Mouse (Mus musculus): Measurements from ENCODE around the gene Olfr561. TPM values are rescaled to one million over a fixed set of nuclear protein-coding genes. Genes with fewer than 3 reads are reported as not detected.

Olfr561 gene
- polyA plus RNA-seq (2017; shearing (Covaris generic)): not detected

DNA sequence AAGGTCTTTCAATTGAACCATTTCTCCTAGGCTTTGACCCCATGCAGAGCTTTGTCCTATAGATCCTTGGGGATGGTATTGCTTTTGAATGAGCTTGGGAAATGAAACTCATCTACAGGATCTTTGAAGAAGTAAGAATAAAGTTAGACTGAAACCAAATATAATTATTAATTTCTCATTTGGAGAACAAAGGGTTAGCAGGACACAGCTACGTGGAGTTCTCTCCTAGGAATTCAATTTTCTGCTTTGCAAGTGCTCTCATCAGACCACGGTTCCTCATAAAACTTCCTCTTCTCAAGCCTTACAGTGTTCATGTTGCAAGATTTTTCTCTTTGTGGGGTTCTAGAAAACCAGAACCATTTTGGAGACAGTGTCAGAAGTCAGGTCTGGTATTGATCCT is at the start of gene Olfr561:
TSS of gene Olfr561 (plus strand) at position 301 of the 400 bp plus-strand sequence.
- no peak for ATAC-seq

DNA sequence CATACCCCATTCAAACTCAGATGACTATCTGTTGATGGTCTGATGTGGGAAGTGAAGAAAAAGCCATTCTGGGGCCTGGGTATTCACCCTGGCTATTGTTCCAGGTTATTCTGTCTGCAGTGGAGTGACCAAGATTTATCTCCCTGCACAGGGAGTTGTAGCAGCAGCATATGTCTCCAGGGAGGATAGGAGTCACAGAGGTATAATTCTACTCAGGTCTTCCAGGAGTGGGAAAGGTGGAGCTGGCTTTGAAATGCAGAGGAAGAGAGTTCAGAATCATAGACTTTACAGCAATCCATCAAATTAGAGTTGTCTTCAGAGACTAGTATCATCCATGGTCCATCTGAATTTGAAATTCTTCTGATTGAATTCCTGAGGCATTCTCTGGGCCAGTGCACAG is 43.6 kb upstream of the Olfr561 start, which contains the start of gene Olfr559:
TSS of gene Olfr559 (minus strand) at position 101 of the 400 bp plus-strand sequence.
- ATAC-seq: no peak

DNA sequence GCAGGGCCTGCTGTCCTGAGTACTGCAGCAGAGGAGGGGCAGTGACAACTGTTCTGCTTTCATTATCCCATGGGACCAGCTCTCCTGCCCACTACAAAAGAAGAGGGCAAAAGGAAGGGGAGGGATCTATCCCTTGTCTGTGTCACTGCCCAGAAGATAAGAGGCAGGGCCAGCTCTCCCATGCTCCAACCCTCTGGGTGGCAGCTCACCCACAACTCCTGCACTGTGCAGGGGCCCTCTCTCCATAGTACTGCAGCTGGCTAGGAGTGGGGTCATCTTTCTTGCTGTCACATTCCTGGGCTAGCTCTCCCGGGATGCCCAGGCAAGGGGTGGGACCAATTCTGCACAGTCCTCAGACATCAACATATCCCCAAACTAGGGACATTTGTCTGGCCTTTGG is 37.2 kb upstream of the Olfr561 start:
- ATAC-seq: no peak

DNA sequence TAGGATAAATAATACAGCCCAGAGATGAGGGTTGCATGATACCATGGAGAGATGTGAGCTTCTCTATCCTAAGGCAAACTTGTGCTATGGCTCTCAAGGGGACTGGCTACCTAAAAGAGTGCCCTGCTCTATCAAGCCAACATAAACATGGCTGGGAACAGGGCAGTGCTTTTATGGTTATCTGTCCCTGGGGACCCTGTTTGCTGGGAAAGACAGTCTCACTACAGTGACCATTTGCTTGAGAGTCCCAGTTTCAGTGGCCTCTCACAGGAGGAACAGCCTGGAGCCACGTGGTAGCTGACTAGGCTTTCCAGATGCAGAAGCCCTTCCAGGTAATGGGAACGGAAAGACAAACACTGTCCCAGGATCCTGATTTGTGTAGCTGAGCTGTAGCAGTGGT is 33.3 kb upstream of the Olfr561 start:
- ATAC-seq: no peak

DNA sequence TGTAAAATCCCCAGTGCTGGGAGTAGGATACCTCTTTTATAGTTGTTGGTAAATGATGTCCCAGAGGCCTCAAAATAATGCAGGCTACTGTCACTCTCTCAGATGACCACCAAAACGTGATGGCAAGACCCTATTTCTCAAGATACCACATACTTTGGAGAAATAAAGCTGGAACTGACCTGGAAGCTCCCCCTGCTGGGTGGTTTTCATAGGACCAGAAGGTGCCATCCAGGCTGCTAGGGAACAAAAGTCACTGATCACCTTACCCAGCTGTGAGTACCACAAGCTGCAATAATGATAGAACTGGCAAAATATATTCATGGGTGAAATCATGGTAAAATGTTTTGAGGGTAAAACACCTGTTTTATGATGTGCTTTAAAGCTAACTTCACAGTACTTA is 18.9 kb upstream of the Olfr561 start:
- no peak for ATAC-seq

DNA sequence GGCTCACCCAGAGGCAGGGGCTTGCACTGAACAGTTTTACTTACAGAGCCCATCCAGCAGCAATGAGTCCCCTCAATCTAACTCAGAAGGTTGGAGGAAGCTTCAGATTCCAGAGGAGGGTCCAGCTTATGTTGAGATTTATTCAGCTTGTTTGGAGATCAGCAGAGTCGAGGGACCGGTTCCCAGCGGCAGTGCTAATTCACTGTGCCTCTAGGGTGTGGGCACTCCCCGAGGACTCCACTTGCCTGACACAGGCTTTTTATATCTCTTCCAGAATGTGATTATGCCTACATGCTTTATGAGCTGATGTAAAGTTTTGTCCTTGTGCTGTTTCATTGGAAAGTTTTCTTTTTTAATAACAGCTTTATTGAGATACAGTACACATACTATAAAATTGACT is 11.8 kb upstream of the Olfr561 start, which contains the start of the genes Olfr560 and Olfr78:
TSS of gene Olfr560 (minus strand) at position 101 of the 400 bp plus-strand sequence.
TSS of gene Olfr78 (minus strand) at position 206 of the 400 bp plus-strand sequence.
- ATAC-seq: no peak

DNA sequence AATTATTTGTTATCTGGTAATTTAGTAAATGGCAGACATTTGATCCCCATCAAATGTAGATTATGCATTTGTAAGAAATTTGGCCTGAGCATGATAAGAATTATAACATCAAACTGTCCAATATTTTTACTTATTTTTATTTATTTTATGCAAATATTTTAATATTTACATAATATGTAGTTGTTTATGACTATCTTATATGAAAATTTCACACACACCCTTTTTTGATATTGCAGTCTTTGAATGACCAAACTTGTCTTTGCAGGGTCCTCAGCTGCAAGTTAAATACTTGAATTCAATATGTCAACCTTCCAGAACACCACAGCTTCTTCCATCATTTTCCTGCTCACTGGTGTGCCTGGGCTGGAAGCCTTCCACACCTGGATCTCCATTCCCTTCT is 32.2 kb downstream of the Olfr561 start, which contains the start of gene Olfr564:
TSS of gene Olfr564 (plus strand) at position 301 of the 400 bp plus-strand sequence.
- ATAC-seq: no peak

Other genes with a start within 250 kb of the Olfr561 start
- not detected for gene Olfr547, start 236.5 kb upstream of the Olfr561 start, polyA plus RNA-seq (2017; shearing (Covaris generic))
- not detected for gene Olfr548-ps1, start 230.3 kb upstream of the Olfr561 start, polyA plus RNA-seq (2017; shearing (Covaris generic))
- gene Olfr549, start 221.4 kb upstream of the Olfr561 start, polyA plus RNA-seq (2017; shearing (Covaris generic)): not detected
- 10 to 100 TPM in 1 of 3 experiments, 1 to 10 TPM in 2; 7.8 to 10.0 (median 9.7) TPM for gene Trim21, start 205.7 kb upstream of the Olfr561 start, polyA plus RNA-seq (2017; shearing (Covaris generic))
- under 1 TPM in 1 of 3 experiments, not detected in 2; 0.15 TPM for gene Olfr550, start 199.8 kb upstream of the Olfr561 start, polyA plus RNA-seq (2017; shearing (Covaris generic))
- gene Olfr551, start 179.3 kb upstream of the Olfr561 start, polyA plus RNA-seq (2017; shearing (Covaris generic)): under 1 TPM in 1 of 3 experiments, not detected in 2; 0.12 TPM
- not detected for gene Olfr552, start 173.5 kb upstream of the Olfr561 start, polyA plus RNA-seq (2017; shearing (Covaris generic))
- not detected for gene Olfr553, start 153.0 kb upstream of the Olfr561 start, polyA plus RNA-seq (2017; shearing (Covaris generic))
- not detected for gene Olfr554, start 132.8 kb upstream of the Olfr561 start, polyA plus RNA-seq (2017; shearing (Covaris generic))
- gene Olfr555, start 112.4 kb upstream of the Olfr561 start, polyA plus RNA-seq (2017; shearing (Covaris generic)): not detected
- under 1 TPM in 1 of 3 experiments, not detected in 2; 0.15 TPM for gene Olfr556, start 106.3 kb upstream of the Olfr561 start, polyA plus RNA-seq (2017; shearing (Covaris generic))
- gene Trim68, start 83.9 kb upstream of the Olfr561 start, polyA plus RNA-seq (2017; shearing (Covaris generic)): 10 to 100 TPM in 2 of 3 experiments, 1 to 10 TPM in 1; 7.5 to 16.1 (median 15.7) TPM
- not detected for gene Olfr557, start 75.3 kb upstream of the Olfr561 start, polyA plus RNA-seq (2017; shearing (Covaris generic))
- gene Olfr558, start 69.0 kb upstream of the Olfr561 start, polyA plus RNA-seq (2017; shearing (Covaris generic)): not detected
- not detected for gene Olfr33, start 52.2 kb upstream of the Olfr561 start, polyA plus RNA-seq (2017; shearing (Covaris generic))
- not detected for gene Olfr559, start 43.7 kb upstream of the Olfr561 start, polyA plus RNA-seq (2017; shearing (Covaris generic))
- gene Olfr560, start 11.9 kb upstream of the Olfr561 start, polyA plus RNA-seq (2017; shearing (Covaris generic)): not detected
- not detected for gene Olfr78, start 11.8 kb upstream of the Olfr561 start, polyA plus RNA-seq (2017; shearing (Covaris generic))
- gene Olfr564, start 32.3 kb downstream of the Olfr561 start, polyA plus RNA-seq (2017; shearing (Covaris generic)): not detected
- gene Olfr566, start 87.5 kb downstream of the Olfr561 start, polyA plus RNA-seq (2017; shearing (Covaris generic)): not detected
- not detected for gene Olfr568, start 105.9 kb downstream of the Olfr561 start, polyA plus RNA-seq (2017; shearing (Covaris generic))
- gene Olfr569, start 119.7 kb downstream of the Olfr561 start, polyA plus RNA-seq (2017; shearing (Covaris generic)): not detected
- not detected for gene Olfr570, start 123.4 kb downstream of the Olfr561 start, polyA plus RNA-seq (2017; shearing (Covaris generic))
- gene Olfr571, start 146.3 kb downstream of the Olfr561 start, polyA plus RNA-seq (2017; shearing (Covaris generic)): not detected
- gene Olfr572, start 153.2 kb downstream of the Olfr561 start, polyA plus RNA-seq (2017; shearing (Covaris generic)): not detected
- gene Olfr573-ps1, start 171.4 kb downstream of the Olfr561 start, polyA plus RNA-seq (2017; shearing (Covaris generic)): not detected
- not detected for gene Olfr574, start 177.2 kb downstream of the Olfr561 start, polyA plus RNA-seq (2017; shearing (Covaris generic))
- gene Olfr575, start 187.6 kb downstream of the Olfr561 start, polyA plus RNA-seq (2017; shearing (Covaris generic)): not detected
- gene Olfr576, start 191.4 kb downstream of the Olfr561 start, polyA plus RNA-seq (2017; shearing (Covaris generic)): not detected
- gene Olfr577, start 204.7 kb downstream of the Olfr561 start, polyA plus RNA-seq (2017; shearing (Covaris generic)): not detected
- gene Olfr578, start 218.1 kb downstream of the Olfr561 start, polyA plus RNA-seq (2017; shearing (Covaris generic)): not detected